ENCODE assay signal across 9 mouse cellular contexts in genomic region chr15:98792233-98793020, GRCm38 (mm10). TPM values are rescaled to one million over a fixed set of nuclear protein-coding genes. Genes with fewer than 3 reads are reported as not detected.
DNase-seq lines count a peak whose midpoint lies in the region; ATAC-seq and TF ChIP-seq lines count a peak whose summit lies in the region.
"Had no signal": no experiment of that assay in that cellular context is flagged by ENCODE, and none has a peak within 500 bp of the region (broad histone marks: within the 10 kb centered on the region; RNA-seq: fewer than 3 reads in every experiment).

No protein-coding gene starts in this region.

- H3K4me3 ChIP-seq in left cerebral cortex, adult 2 months, result peak overlapping the region; percentile 36
- peak overlapping the region; percentile 33 for H3K4me3 ChIP-seq in embryonic facial prominence, embryonic 14.5 days (ENCODE audit: low read depth, low read length)
- H3K4me3 ChIP-seq in limb, embryonic 11.5 days (ENCODE audit: low read depth, low read length), result peak overlapping the region; percentile 0; the same call in 1 of the 2 replicates

- no peak overlapping the region for H3K27ac ChIP-seq in left cerebral cortex, adult 2 months
- H3K27ac ChIP-seq in embryonic facial prominence, embryonic 14.5 days (replicated peaks; ENCODE audit: low read depth, low read length), result no peak overlapping the region
- H3K27ac ChIP-seq in limb, embryonic 11.5 days (replicated peaks; ENCODE audit: low read depth, low read length), result no peak overlapping the region

- H3K9ac ChIP-seq in embryonic facial prominence, embryonic 14.5 days (ENCODE audit: low read depth, low read length), result peak overlapping the region; percentile 30; the same call in 1 of the 2 replicates
- no peak overlapping the region for H3K9ac ChIP-seq in limb, embryonic 11.5 days (ENCODE audit: low read length)

- WGBS in embryonic facial prominence, embryonic 14.5 days, result 2% methylated on average over 55 of the region's 75 CpGs
- WGBS in limb, embryonic 11.5 days, result 2% methylated on average over 74 of the region's 75 CpGs

- H3K36me3 ChIP-seq in embryonic facial prominence, embryonic 14.5 days (ENCODE audit: control insufficient read depth, insufficient read depth, low read length), result no peaks in the 10 kb centered on the region
- H3K36me3 ChIP-seq in limb, embryonic 11.5 days (ENCODE audit: control insufficient read depth, insufficient read depth, low read length), result no peaks in the 10 kb centered on the region

- 0 out of 2 replicates have a peak, but pooled peaks cover 9% of the 10 kb centered on the region for H3K4me1 ChIP-seq in embryonic facial prominence, embryonic 14.5 days (ENCODE audit: control insufficient read depth, insufficient read depth, low read length)
- peaks cover 12% of the 10 kb centered on the region; the same call in 1 of the 2 replicates for H3K4me1 ChIP-seq in limb, embryonic 11.5 days (ENCODE audit: control insufficient read depth, insufficient read depth, low read length)

- TF ChIP-seq CTCF in left cerebral cortex, adult 2 months (IDR thresholded peaks at IDR 0.05), result no peak

- H3K4me2 ChIP-seq in embryonic facial prominence, embryonic 14.5 days (ENCODE audit: low read depth, low read length), result peak overlapping the region; percentile 48
- H3K4me2 ChIP-seq in limb, embryonic 11.5 days (ENCODE audit: low read depth, severe bottlenecking), result peak overlapping the region; percentile 5; the same call in 1 of the 2 replicates

- ATAC-seq in embryonic facial prominence, embryonic 14.5 days (ENCODE audit: low read depth), result no peak
- no peak for ATAC-seq in limb, embryonic 11.5 days (ENCODE audit: insufficient number of reproducible peaks, low FRiP score, low TSS enrichment, low read depth)

- intact Hi-C loops in left cerebral cortex, adult 2 months (cut with DNase I), result no loop called here

- H3K27me3 ChIP-seq in embryonic facial prominence, embryonic 14.5 days (replicated peaks; ENCODE audit: control insufficient read depth, insufficient read depth, low read length), result peaks cover 99% of the 10 kb centered on the region
- H3K27me3 ChIP-seq in limb, embryonic 11.5 days (ENCODE audit: control insufficient read depth, insufficient read depth, low read length), result peaks cover 95% of the 10 kb centered on the region

- peak; percentile 68 for DNase-seq in left cerebral cortex, adult 2 months (ENCODE audit: extremely low spot score in 1 of 2, low spot score in 2 of 2)
- DNase-seq in left cerebral cortex, adult 8-10 months (ENCODE audit: low spot score in 2 of 2), result no peak
- no peak for DNase-seq in embryonic facial prominence, embryonic 14.5 days (ENCODE audit: low spot score)
- no peak for DNase-seq in limb, embryonic 11.5 days (ENCODE audit: low spot score)
- DNase-seq in right cerebral cortex, postnatal 36 days (ENCODE audit: low spot score in 2 of 2), result peak; percentile 44 to 70
- no peak for DNase-seq in ovary, postnatal 36 days (ENCODE audit: low spot score)
- no peak for DNase-seq in gastrocnemius, postnatal 25 days
- no peak for DNase-seq in adrenal gland, postnatal 14 days

- H3K9me3 ChIP-seq in embryonic facial prominence, embryonic 14.5 days (ENCODE audit: control insufficient read depth, low read length), result no peaks in the 10 kb centered on the region
- no peaks in the 10 kb centered on the region for H3K9me3 ChIP-seq in limb, embryonic 11.5 days (ENCODE audit: control insufficient read depth, low read length)

RNA-seq across cellular contexts. Expression of gene Wnt1, which starts 2.8 kb away (rescaled TPM):
- total RNA-seq in left cerebral cortex, adult 2 months (2021), result under 1 TPM in 1 of 2 experiments, not detected in 1; 0.14 TPM
- under 1 TPM in 1 of 4 experiments, not detected in 3; 0.26 TPM for total RNA-seq in left cerebral cortex, adult 8-10 months (2022)
- 0.10 TPM in 1 of 2 replicates, not detected in the other for polyA plus RNA-seq in embryonic facial prominence, embryonic 14.5 days (2014; fragmentation: Nextera tagmentation; extraction: Ambion mirVana)
- polyA plus RNA-seq in limb, embryonic 11.5 days (2014; fragmentation: Nextera tagmentation; extraction: Ambion mirVana), result not detected in 2 replicates
- not detected for total RNA-seq in gastrocnemius, postnatal 25 days (2021)
- not detected in 2 replicates for total RNA-seq in adrenal gland, postnatal 14 days (2021)
- total RNA-seq: liver, adult 2 months had no signal
- polyA plus RNA-seq: liver, adult 2 months had no signal

RNA-seq across cellular contexts. Expression of gene Wnt10b, which starts 14.5 kb away (rescaled TPM):
- under 1 TPM; 0.51 to 0.66 TPM for total RNA-seq in left cerebral cortex, adult 2 months (2021)
- 1 to 10 TPM in 2 of 4 experiments, under 1 TPM in 2; 0.41 to 1.8 (median 1.1) TPM for total RNA-seq in left cerebral cortex, adult 8-10 months (2022)
- polyA plus RNA-seq in embryonic facial prominence, embryonic 14.5 days (2014; fragmentation: Nextera tagmentation; extraction: Ambion mirVana), result 4.1 and 4.3 TPM in 2 replicates
- polyA plus RNA-seq in limb, embryonic 11.5 days (2014; fragmentation: Nextera tagmentation; extraction: Ambion mirVana), result 0.81 and 1.5 TPM in 2 replicates
- 1 to 10 TPM in 1 of 2 experiments, under 1 TPM in 1; 0.79 to 1.7 TPM for total RNA-seq in gastrocnemius, postnatal 25 days (2021)
- 0.48 and 0.79 TPM in 2 replicates for total RNA-seq in adrenal gland, postnatal 14 days (2021)
- total RNA-seq: liver, adult 2 months had no signal
- polyA plus RNA-seq: liver, adult 2 months had no signal

RNA-seq across cellular contexts. Expression of gene Ddn, which starts 16.9 kb away (rescaled TPM):
- total RNA-seq in left cerebral cortex, adult 2 months (2021), result 100 to 1,000 TPM; 739 to 834 TPM
- total RNA-seq in left cerebral cortex, adult 8-10 months (2022), result 100 to 1,000 TPM; 692 to 784 (median 734) TPM
- polyA plus RNA-seq in embryonic facial prominence, embryonic 14.5 days (2014; fragmentation: Nextera tagmentation; extraction: Ambion mirVana), result 0.07 TPM in 1 of 2 replicates, not detected in the other
- not detected in 2 replicates for polyA plus RNA-seq in limb, embryonic 11.5 days (2014; fragmentation: Nextera tagmentation; extraction: Ambion mirVana)
- under 1 TPM; 0.38 to 0.74 TPM for total RNA-seq in gastrocnemius, postnatal 25 days (2021)
- 0.11 TPM in 1 of 2 replicates, not detected in the other for total RNA-seq in adrenal gland, postnatal 14 days (2021)
- total RNA-seq: liver, adult 2 months had no signal
- polyA plus RNA-seq: liver, adult 2 months had no signal

RNA-seq across cellular contexts. Expression of gene Arf3, which starts 29.4 kb away (rescaled TPM):
- total RNA-seq in left cerebral cortex, adult 2 months (2021), result 100 to 1,000 TPM; 749 to 756 TPM
- total RNA-seq in left cerebral cortex, adult 8-10 months (2022), result 100 to 1,000 TPM; 721 to 844 (median 792) TPM
- 33.9 and 34.8 TPM in 2 replicates for polyA plus RNA-seq in embryonic facial prominence, embryonic 14.5 days (2014; fragmentation: Nextera tagmentation; extraction: Ambion mirVana)
- 34.7 and 36.4 TPM in 2 replicates for polyA plus RNA-seq in limb, embryonic 11.5 days (2014; fragmentation: Nextera tagmentation; extraction: Ambion mirVana)
- total RNA-seq in gastrocnemius, postnatal 25 days (2021), result 10 to 100 TPM in 1 of 2 experiments, 1 to 10 TPM in 1; 8.3 to 10.4 TPM
- 98.5 and 104 TPM in 2 replicates for total RNA-seq in adrenal gland, postnatal 14 days (2021)

RNA-seq across cellular contexts. Expression of gene Prkag1, which starts 38.9 kb away (rescaled TPM):
- total RNA-seq in left cerebral cortex, adult 2 months (2021), result 10 to 100 TPM; 46.1 to 52.3 TPM
- 10 to 100 TPM; 47.4 to 60.9 (median 53.2) TPM for total RNA-seq in left cerebral cortex, adult 8-10 months (2022)
- 71.7 and 80.6 TPM in 2 replicates for polyA plus RNA-seq in embryonic facial prominence, embryonic 14.5 days (2014; fragmentation: Nextera tagmentation; extraction: Ambion mirVana)
- polyA plus RNA-seq in limb, embryonic 11.5 days (2014; fragmentation: Nextera tagmentation; extraction: Ambion mirVana), result 79.3 and 84.6 TPM in 2 replicates
- 10 to 100 TPM; 43.6 to 43.9 TPM for total RNA-seq in gastrocnemius, postnatal 25 days (2021)
- total RNA-seq in adrenal gland, postnatal 14 days (2021), result 59.1 and 62.5 TPM in 2 replicates

Comparison
In these comparisons a context has a peak if more than half of its experiments do, and no peak if none do; other contexts are left out.
1. DNase-seq: peak in left cerebral cortex, adult 2 months (2 of 2) and right cerebral cortex, postnatal 36 days (2 of 2); none in left cerebral cortex, adult 8-10 months (0 of 2), embryonic facial prominence, embryonic 14.5 days (single experiment), limb, embryonic 11.5 days (single experiment), ovary, postnatal 36 days (single experiment), gastrocnemius, postnatal 25 days (single experiment) and adrenal gland, postnatal 14 days (single experiment).
2. RNA of gene Ddn, which starts 16.9 kb away (total RNA-seq): 739 to 834 TPM in left cerebral cortex, adult 2 months and 692 to 784 TPM in left cerebral cortex, adult 8-10 months; 0.38 to 0.74 TPM in gastrocnemius, postnatal 25 days and 0.11 TPM in adrenal gland, postnatal 14 days; every median in the first group is over 100 times any median in the second.
3. Peak in every context shown above with its lines, with median percentiles within 50 percentile points of each other: H3K4me3 ChIP-seq.